Comparison of ENCODE assay signal across 22 mouse cellular contexts in genomic region chr2:133517867-133518266, GRCm38 (mm10). TPM values are rescaled to one million over a fixed set of nuclear protein-coding genes. Genes with fewer than 3 reads are reported as not detected.
DNase-seq lines count a peak whose midpoint lies in the region; ATAC-seq and TF ChIP-seq lines count a peak whose summit lies in the region.
"Had no signal": no experiment of that assay in that cellular context is flagged by ENCODE, and none has a peak within 500 bp of the region (broad histone marks: within the 10 kb centered on the region; RNA-seq: fewer than 3 reads in every experiment).

No protein-coding gene starts in this region.

- TF ChIP-seq EP300 in stomach, postnatal 0 days (optimal IDR thresholded peaks at IDR 0.05), result no peak

- no peak overlapping the region for H3K9ac ChIP-seq in intestine, embryonic 14.5 days (ENCODE audit: low read length)
- H3K9ac ChIP-seq in stomach, postnatal 0 days (ENCODE audit: low read length), result no peak overlapping the region
- H3K9ac ChIP-seq: embryonic facial prominence, embryonic 15.5 days; heart, embryonic 13.5 days; hindbrain, embryonic 12.5 days had no signal

- 80% methylated on average over 2 of the region's 2 CpGs for WGBS in intestine, embryonic 14.5 days
- 27% methylated on average over 2 of the region's 2 CpGs for WGBS in large intestine, adult 2 months
- WGBS in stomach, postnatal 0 days, result 66% methylated on average over 2 of the region's 2 CpGs

- no peaks in the 10 kb centered on the region for H3K27me3 ChIP-seq in intestine, embryonic 14.5 days (replicated peaks; ENCODE audit: control insufficient read depth, insufficient read depth, low read length)
- H3K27me3 ChIP-seq in stomach, postnatal 0 days (ENCODE audit: control insufficient read depth, insufficient read depth, low read length), result no peaks in the 10 kb centered on the region
- H3K27me3 ChIP-seq: CH12.LX; embryonic facial prominence, embryonic 15.5 days; heart, embryonic 13.5 days; hindbrain, embryonic 12.5 days had no signal

- no peak for DNase-seq in intestine, embryonic 14.5 days (ENCODE audit: low spot score)
- DNase-seq in large intestine, adult 2 months (ENCODE audit: low read depth, low spot score), result peak; percentile 57
- DNase-seq in stomach, postnatal 0 days (ENCODE audit: low spot score), result no peak
- no peak for DNase-seq in urinary bladder, postnatal 4 days (ENCODE audit: low spot score in 2 of 2)
- DNase-seq in lung, postnatal 14 days, result no peak
- DNase-seq: adrenal gland, adult 2 months; adrenal gland, postnatal 25 days; cerebellum, adult 18-20 months; cerebellum, adult 9-11 months; cerebellum, postnatal 36 days; embryo, embryonic 11 days; gastrocnemius, adult 2 months; gastrocnemius, postnatal 25 days; heart, postnatal 36 days had no signal

- H3K4me3 ChIP-seq in intestine, embryonic 14.5 days (ENCODE audit: low read depth, low read length), result no peak overlapping the region
- H3K4me3 ChIP-seq in stomach, postnatal 0 days (ENCODE audit: low read depth, low read length), result no peak overlapping the region
- H3K4me3 ChIP-seq: embryonic facial prominence, embryonic 15.5 days; erythroblast, embryonic 14.5 days; forebrain, embryonic 10.5 days; gastrocnemius, adult 2 months; heart, embryonic 13.5 days; hindbrain, embryonic 12.5 days had no signal

- 0 out of 2 replicates have a peak, but pooled peaks have one; percentile 36 for ATAC-seq in common myeloid progenitor, adult 5-6 weeks (replicated peaks; ENCODE audit: low read depth, poor library complexity, severe bottlenecking)
- peak; percentile 50; the same call in 1 of the 2 replicates for ATAC-seq in intestine, embryonic 14.5 days (replicated peaks; ENCODE audit: low FRiP score, low TSS enrichment, low read depth)
- peak; percentile 87 for ATAC-seq in stomach, postnatal 0 days (ENCODE audit: low FRiP score, low TSS enrichment)
- ATAC-seq: forebrain, embryonic 14.5 days had no signal

- H3K27ac ChIP-seq in intestine, embryonic 14.5 days (ENCODE audit: low read depth), result no peak overlapping the region
- no peak overlapping the region for H3K27ac ChIP-seq in stomach, postnatal 0 days (replicated peaks)
- H3K27ac ChIP-seq: embryonic facial prominence, embryonic 15.5 days; forebrain, embryonic 10.5 days; gastrocnemius, adult 2 months; heart, embryonic 13.5 days; hindbrain, embryonic 12.5 days had no signal

- no peaks in the 10 kb centered on the region for H3K9me3 ChIP-seq in intestine, embryonic 14.5 days (ENCODE audit: control insufficient read depth, low read length)
- H3K9me3 ChIP-seq in stomach, postnatal 0 days (ENCODE audit: control insufficient read depth, low read length), result no peaks in the 10 kb centered on the region
- H3K9me3 ChIP-seq: embryonic facial prominence, embryonic 15.5 days; forebrain, embryonic 10.5 days; heart, embryonic 13.5 days; hindbrain, embryonic 12.5 days had no signal

- H3K4me1 ChIP-seq in intestine, embryonic 14.5 days (replicated peaks; ENCODE audit: control insufficient read depth, insufficient read depth, low read length), result no peaks in the 10 kb centered on the region
- no peaks in the 10 kb centered on the region for H3K4me1 ChIP-seq in stomach, postnatal 0 days (replicated peaks; ENCODE audit: control insufficient read depth, insufficient read depth)
- H3K4me1 ChIP-seq: embryonic facial prominence, embryonic 15.5 days; forebrain, embryonic 10.5 days; heart, embryonic 13.5 days; hindbrain, embryonic 12.5 days had no signal

- H3K4me2 ChIP-seq in intestine, embryonic 14.5 days (ENCODE audit: low read length), result no peak overlapping the region
- H3K4me2 ChIP-seq in stomach, postnatal 0 days (replicated peaks; ENCODE audit: low read depth), result no peak overlapping the region
- H3K4me2 ChIP-seq: embryonic facial prominence, embryonic 15.5 days; heart, embryonic 13.5 days; hindbrain, embryonic 12.5 days had no signal

- TF ChIP-seq CTCF in stomach, postnatal 0 days (IDR thresholded peaks at IDR 0.05; ENCODE audit: low read depth), result no peak

- no peaks in the 10 kb centered on the region for H3K36me3 ChIP-seq in intestine, embryonic 14.5 days (ENCODE audit: control insufficient read depth, insufficient read depth, low read length)
- H3K36me3 ChIP-seq in stomach, postnatal 0 days (ENCODE audit: control insufficient read depth, insufficient read depth, low read length), result no peaks in the 10 kb centered on the region
- H3K36me3 ChIP-seq: embryonic facial prominence, embryonic 15.5 days; forebrain, embryonic 10.5 days; heart, embryonic 13.5 days; hindbrain, embryonic 12.5 days had no signal

RNA-seq across cellular contexts. Expression of gene Bmp2, which starts 34.1 kb away (rescaled TPM):
- total RNA-seq in common myeloid progenitor, adult 5-6 weeks (2017), result 0.18 TPM in 1 of 2 replicates, not detected in the other
- 10.3 and 11.7 TPM in 2 replicates for polyA plus RNA-seq in intestine, embryonic 14.5 days (2014; fragmentation: Nextera tagmentation; extraction: Ambion mirVana)
- polyA plus RNA-seq in large intestine, adult 2 months (2012; rRNA removed), result 6.7 and 12.0 TPM in 2 replicates
- polyA plus RNA-seq in stomach, postnatal 0 days (2015; fragmentation: Nextera tagmentation; extraction: Ambion mirVana), result 29.4 and 31.2 TPM in 2 replicates
- total RNA-seq: CH12.LX had no signal

Comparison
In these comparisons a context has a peak if more than half of its experiments do, and no peak if none do; other contexts are left out.
1. ATAC-seq: peak in every context shown above with its lines; median percentile 87 in stomach, postnatal 0 days; 50 in intestine, embryonic 14.5 days; 36 in common myeloid progenitor, adult 5-6 weeks.